Mouse (Mus musculus) limb, embryonic 13.5 days (tissue): ENCODE measurements at regions not wholly inside any gene's neighbourhood (a gene's known extent, or its start where the extent isn't known, plus 50 kb on each side); places are given as distances from the start of the nearest gene placed in this dataset.

Experiments used
- ATAC-seq: fragments of 200-750 bp; cut with Nextera tagmentation; 2 replicates; pipeline ENCODE4 v1.8.0; 2017; ENCODE audit warnings: low read depth, moderate number of reproducible peaks, moderate TSS enrichment; ENCODE audit not compliant: low FRiP score
- H3K27ac ChIP-seq: fragments of 300-500 bp; sonication (generic); 2 replicates; pipeline ENCODE4 v1.5.1; 2015; ENCODE audit warnings: inconsistent platforms, mild to moderate bottlenecking, moderate library complexity
- H3K27me3 ChIP-seq: fragments of 300-500 bp; sonication (generic); 2 replicates; pipeline ENCODE4 v1.6.1; 2015; ENCODE audit warnings: mild to moderate bottlenecking, inconsistent platforms
- H3K36me3 ChIP-seq: fragments of 300-500 bp; sonication (generic); 2 replicates; pipeline ENCODE4 v1.6.1; 2015; ENCODE audit warnings: inconsistent platforms, mild to moderate bottlenecking, moderate library complexity
- H3K4me1 ChIP-seq: fragments of 300-500 bp; sonication (generic); 2 replicates; pipeline ENCODE4 v1.6.1; 2015; ENCODE audit warnings: inconsistent platforms
- H3K4me2 ChIP-seq: fragments of 300-500 bp; sonication (generic); replicated peaks from 2 replicates; pipeline ENCODE4 v1.6.1; 2015; ENCODE audit warnings: inconsistent platforms, mild to moderate bottlenecking, moderate library complexity
- H3K4me3 ChIP-seq: fragments of 300-500 bp; sonication (generic); 2 replicates; pipeline ENCODE4 v1.5.1; 2015; ENCODE audit warnings: moderate library complexity, mild to moderate bottlenecking, inconsistent platforms
- H3K9ac ChIP-seq: fragments of 300-500 bp; sonication (generic); 2 replicates; pipeline ENCODE4 v1.6.1; 2015; ENCODE audit warnings: mild to moderate bottlenecking, inconsistent platforms
- H3K9me3 ChIP-seq: fragments of 300-500 bp; sonication (generic); 2 replicates; pipeline ENCODE4 v1.6.1; 2016; ENCODE audit warnings: inconsistent platforms
- WGBS: fragments of 180-500 bp; shearing (Covaris S2); methylation state at CpG from one replicate; pipeline ENCODE4 v1.1.7; 2015; 5-methylcytosine and 5-hydroxymethylcytosine counted together

DNA sequence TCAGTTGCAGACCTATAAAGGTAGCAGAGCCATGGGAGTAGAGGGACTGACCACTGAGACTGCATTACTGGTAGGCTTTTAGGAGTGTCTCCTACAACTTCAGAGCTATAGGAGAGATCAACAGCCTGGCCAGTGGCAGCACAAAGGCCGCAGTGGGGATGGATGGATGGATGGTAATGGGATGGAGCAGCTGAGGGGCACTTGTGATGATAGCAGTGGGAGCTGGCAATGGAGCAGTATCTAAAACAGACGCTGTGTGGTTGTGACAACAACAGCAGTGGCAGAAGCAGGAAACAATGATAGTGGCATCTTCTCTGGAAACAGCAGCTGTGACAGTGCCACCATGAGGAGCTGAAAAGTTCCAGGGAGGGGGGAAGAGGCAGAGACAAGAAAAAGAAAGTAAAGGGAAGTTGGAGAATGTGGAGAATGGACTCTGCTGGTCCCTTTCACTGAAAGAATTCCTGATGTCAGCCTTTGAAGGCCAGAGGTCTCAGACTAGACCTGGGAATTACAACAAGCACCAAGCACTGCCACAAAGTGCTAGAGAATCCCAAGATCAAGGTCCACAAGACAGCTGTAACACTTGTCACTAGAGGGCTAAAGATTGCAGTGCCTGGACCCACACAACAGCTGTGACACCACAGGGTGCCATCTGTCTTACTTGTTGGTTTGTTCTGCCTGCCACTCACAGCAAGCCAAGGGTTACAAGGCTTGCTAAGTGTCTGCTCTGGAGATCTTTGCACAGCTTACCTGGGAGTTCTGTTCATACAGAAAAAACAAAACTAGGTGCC, 624.1 kb upstream of the Pitx2 start:
- WGBS, result 71% methylated on average over 2 of the region's 2 CpGs
- H3K4me2 ChIP-seq, result no peak overlapping the region

DNA sequence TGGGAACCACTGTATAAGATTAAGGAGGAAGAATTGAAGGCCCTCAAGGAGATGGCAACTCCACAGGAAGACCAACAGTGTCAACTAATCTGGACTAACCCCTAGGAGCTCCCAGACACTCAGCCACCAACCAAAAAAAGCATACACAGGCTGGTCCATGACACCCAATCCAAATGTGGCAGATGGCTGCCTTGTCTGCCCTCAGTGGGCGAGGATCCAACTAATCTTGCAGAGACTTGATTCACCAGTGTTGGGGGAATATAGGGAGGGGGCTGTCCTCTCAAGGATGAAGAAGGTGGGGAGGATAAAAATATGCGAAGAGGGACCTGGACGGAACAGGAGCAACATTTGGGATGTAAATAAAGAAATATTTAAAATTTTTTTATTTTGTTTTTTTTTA, 629.1 kb upstream of the Pitx2 start:
- Histone ChIP-seq H3K9me3 (no peaks in the 10 kb centered on the region), H3K9ac (no peak overlapping the region), H3K4me1 (no peaks in the 10 kb centered on the region), H3K27ac (no peak overlapping the region), H3K4me2 (no peak overlapping the region), H3K27me3 (no peaks in the 10 kb centered on the region), H3K36me3 (no peaks in the 10 kb centered on the region), H3K4me3 (no peak overlapping the region)
- 90% methylated on average over 3 of the region's 3 CpGs for WGBS
- ATAC-seq, result no peak

More for the DNA sequence above, 624.1 kb upstream of the Pitx2 start:
- no peaks in the 10 kb centered on the region for H3K9me3 ChIP-seq
- no peak overlapping the region for H3K9ac ChIP-seq
- H3K27me3 ChIP-seq, result no peaks in the 10 kb centered on the region
- no peaks in the 10 kb centered on the region for H3K36me3 ChIP-seq
- no peaks in the 10 kb centered on the region for H3K4me1 ChIP-seq
- no peak overlapping the region for H3K27ac ChIP-seq
- H3K4me3 ChIP-seq, result no peak overlapping the region
- peak; percentile 48 for ATAC-seq

DNA sequence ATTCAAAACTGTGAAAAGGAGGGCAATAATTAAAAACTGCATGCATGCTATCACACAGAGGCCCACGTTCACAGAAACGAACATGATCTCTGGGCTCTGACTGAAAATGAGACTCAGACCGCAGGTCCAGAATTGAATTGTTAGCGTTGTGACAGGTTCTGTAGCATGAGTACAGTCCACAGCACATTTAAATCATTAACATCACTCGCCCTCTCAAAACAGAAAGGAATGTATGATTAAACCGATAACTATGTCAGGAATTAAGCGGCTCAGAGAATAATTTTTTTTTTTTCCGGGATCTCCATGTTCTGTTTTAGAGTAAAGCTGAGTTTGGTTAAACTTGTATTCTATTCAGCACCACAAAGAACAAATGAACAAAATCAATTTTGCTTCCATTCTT, 634.3 kb upstream of the Pitx2 start:
- Histone ChIP-seq H3K9me3 (no peaks in the 10 kb centered on the region), H3K27ac (no peak overlapping the region), H3K4me3 (no peak overlapping the region), H3K27me3 (no peaks in the 10 kb centered on the region), H3K4me1 (no peaks in the 10 kb centered on the region), H3K36me3 (no peaks in the 10 kb centered on the region), H3K4me2 (no peak overlapping the region), H3K9ac (no peak overlapping the region)
- 64% methylated on average over 8 of the region's 8 CpGs for whole genome bisulfite sequencing
- no peak for ATAC-seq

DNA sequence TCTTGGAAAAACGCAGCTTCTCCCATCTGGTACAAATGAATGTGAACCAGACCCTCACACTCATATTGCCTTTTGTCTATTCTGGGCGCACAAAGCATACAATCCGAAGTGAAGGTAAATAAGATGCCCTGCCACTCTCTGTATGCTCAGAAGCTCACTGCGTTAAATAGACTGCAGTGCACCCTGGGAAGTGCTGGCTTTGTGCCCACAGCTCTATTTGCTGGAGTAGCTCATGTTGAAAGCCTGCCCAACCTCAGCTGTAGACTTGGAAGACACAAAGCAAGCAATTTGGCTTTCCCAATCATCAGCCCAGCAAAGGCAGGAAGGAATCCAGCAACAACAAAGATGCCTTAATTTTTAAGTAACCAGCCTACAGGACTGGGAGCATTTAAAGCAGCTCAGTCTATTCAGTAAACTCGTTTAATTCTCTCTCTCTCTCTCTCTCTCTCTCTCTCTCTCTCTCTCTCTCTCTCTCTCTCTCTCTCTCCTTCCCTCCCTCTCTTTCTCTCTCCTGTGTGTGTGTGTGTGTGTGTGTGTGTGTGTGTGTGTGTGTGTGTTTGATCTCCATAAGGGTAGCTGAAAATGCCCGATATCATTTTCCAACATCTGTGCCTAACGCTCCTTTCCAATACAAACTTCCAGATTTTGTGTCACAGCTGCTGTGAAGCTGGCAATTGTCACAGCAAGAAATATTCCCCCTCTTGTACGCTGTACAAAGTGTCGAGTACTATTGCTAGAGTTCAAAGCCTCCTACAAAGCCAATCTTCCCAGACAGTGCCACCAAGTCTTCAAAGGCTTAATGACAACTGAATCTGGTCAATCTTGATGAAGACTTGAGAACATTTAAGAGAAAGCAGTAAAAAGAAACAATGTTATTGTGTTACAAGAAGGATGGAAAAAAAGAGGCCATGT, 650.5 kb upstream of the Fam241a start:
- H3K4me2 ChIP-seq, result no peak overlapping the region
- H3K9me3 ChIP-seq, result no peaks in the 10 kb centered on the region
- no peaks in the 10 kb centered on the region for H3K36me3 ChIP-seq
- no peak overlapping the region for H3K4me3 ChIP-seq
- H3K27ac ChIP-seq, result no peak overlapping the region
- WGBS, result 56% methylated on average over 9 of the region's 9 CpGs
- no peaks in the 10 kb centered on the region; the same call in 1 of the 2 replicates for H3K4me1 ChIP-seq
- peak; percentile 77; the same call in 1 of the 2 replicates for ATAC-seq
- H3K27me3 ChIP-seq, result no peaks in the 10 kb centered on the region
- H3K9ac ChIP-seq, result no peak overlapping the region

DNA sequence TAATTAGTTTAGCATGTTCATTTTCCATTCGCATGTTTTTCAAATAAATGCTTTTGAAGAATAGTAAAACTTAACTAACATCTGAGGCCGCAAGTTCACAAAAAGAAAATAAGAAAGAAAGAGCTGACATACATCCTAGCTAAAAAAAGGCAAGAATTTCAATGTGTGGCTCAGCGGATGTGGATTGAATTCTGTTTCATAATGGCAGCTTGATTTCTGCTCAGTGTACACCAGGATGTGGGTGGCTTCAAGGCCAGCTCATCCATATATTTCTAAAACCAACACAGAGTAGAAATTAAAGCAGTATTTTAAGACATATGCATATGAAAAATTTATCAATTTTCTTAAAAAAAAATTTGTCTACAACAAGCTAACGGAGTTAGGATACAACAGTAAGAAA, 629.3 kb upstream of the Fam241a start:
- peaks cover 7% of the 10 kb centered on the region; the same call in 1 of the 2 replicates for H3K9me3 ChIP-seq
- peaks cover 3% of the 10 kb centered on the region; the same call in 1 of the 2 replicates for H3K4me1 ChIP-seq
- H3K4me2 ChIP-seq, result no peak overlapping the region
- H3K27me3 ChIP-seq, result peaks cover 3% of the 10 kb centered on the region; the same call in 1 of the 2 replicates
- H3K36me3 ChIP-seq, result no peaks in the 10 kb centered on the region
- H3K4me3 ChIP-seq, result no peak overlapping the region
- no peak overlapping the region for H3K27ac ChIP-seq
- H3K9ac ChIP-seq, result no peak overlapping the region
- no peak for ATAC-seq
- 89% methylated on average over 4 of the region's 4 CpGs for WGBS

DNA sequence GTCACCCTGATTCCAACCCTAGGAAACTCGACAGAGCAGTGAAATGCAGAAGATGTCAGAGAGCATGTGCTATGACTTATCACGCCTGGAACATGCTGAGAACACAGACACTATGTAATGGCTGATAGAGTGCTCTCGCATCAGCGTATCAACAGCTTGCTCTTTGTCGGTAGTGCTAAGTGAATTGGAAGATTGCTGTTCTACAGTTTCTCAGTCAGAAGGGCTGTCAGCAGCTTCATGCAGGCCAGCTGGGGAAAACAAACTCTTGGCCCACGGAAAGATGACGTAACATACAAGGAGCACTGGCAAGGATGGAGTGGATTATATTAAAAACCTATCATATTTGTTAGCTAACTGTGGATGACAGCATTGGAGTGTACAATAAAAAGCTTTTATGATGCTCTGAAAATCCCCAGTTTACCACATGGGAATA, 624.6 kb upstream of the Fam241a start:
- H3K27me3 ChIP-seq, result no peaks in the 10 kb centered on the region
- no peak overlapping the region for H3K27ac ChIP-seq
- H3K4me3 ChIP-seq, result no peak overlapping the region
- H3K4me2 ChIP-seq, result peak overlapping the region; percentile 24
- no peak overlapping the region for H3K9ac ChIP-seq
- H3K9me3 ChIP-seq, result peaks cover 7% of the 10 kb centered on the region; the same call in 1 of the 2 replicates
- peak; percentile 82 for ATAC-seq
- 46% methylated on average over 7 of the region's 7 CpGs for WGBS
- no peaks in the 10 kb centered on the region for H3K36me3 ChIP-seq
- H3K4me1 ChIP-seq, result peaks cover 10% of the 10 kb centered on the region

DNA sequence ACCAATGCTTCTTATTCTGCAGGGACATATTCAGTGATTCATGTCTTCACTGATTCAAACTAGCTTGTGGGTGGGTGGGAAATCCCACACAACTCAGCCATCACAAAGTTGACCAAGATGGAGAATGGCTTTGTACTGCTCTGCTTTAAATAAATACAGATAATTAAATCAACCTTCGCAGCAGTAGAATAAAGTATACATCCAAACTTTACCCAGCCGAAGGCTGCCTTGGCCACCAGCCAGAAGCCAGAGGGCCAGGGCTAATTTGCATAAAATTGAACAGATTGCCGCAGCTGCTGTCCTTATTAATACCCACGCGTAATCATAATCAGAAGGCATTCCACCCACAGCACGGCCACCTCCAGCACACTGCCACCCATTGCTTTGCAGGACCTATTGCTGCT, 623.8 kb upstream of the Fam241a start:
- Histone ChIP-seq H3K4me3 (no peak overlapping the region), H3K27ac (no peak overlapping the region)

DNA sequence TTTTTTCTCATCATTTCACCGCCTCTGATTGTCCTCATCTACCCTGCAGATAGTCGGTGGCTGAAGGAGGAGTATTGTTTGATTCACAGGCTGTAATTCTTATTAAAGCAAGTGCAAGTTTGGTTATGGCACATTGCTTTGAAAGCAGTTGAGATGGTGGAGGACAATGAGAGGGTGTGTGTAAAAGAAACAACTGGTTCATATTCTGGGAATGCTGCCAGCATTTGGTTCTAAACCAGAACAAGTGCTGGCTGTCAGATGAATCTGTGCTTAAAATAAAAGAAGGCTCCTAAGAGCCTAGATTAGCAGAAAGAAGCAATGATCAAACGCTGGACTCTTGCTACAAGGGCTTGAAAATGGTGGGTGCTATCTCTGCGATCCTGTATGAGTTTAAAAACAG, 622.7 kb upstream of the Fam241a start:
- H3K27me3 ChIP-seq, result peaks cover 7% of the 10 kb centered on the region; the same call in 1 of the 2 replicates
- H3K36me3 ChIP-seq, result no peaks in the 10 kb centered on the region
- H3K4me3 ChIP-seq, result no peak overlapping the region
- no peak for ATAC-seq
- no peak overlapping the region for H3K9ac ChIP-seq
- peaks cover 7% of the 10 kb centered on the region; the same call in 1 of the 2 replicates for H3K9me3 ChIP-seq
- H3K27ac ChIP-seq, result no peak overlapping the region
- 75% methylated on average over 4 of the region's 4 CpGs for WGBS
- peaks cover 10% of the 10 kb centered on the region for H3K4me1 ChIP-seq
- no peak overlapping the region for H3K4me2 ChIP-seq

More for the DNA sequence above, 623.8 kb upstream of the Fam241a start:
- ATAC-seq, result peak; percentile 38; the same call in 1 of the 2 replicates
- WGBS, result 48% methylated on average over 6 of the region's 6 CpGs
- peaks cover 5% of the 10 kb centered on the region; the same call in 1 of the 2 replicates for H3K27me3 ChIP-seq
- peak overlapping the region; percentile 24; the same call in 1 of the 2 replicates for H3K4me2 ChIP-seq
- H3K4me1 ChIP-seq, result peaks cover 10% of the 10 kb centered on the region
- H3K36me3 ChIP-seq, result no peaks in the 10 kb centered on the region
- no peak overlapping the region for H3K9ac ChIP-seq
- peaks cover 7% of the 10 kb centered on the region; the same call in 1 of the 2 replicates for H3K9me3 ChIP-seq

DNA sequence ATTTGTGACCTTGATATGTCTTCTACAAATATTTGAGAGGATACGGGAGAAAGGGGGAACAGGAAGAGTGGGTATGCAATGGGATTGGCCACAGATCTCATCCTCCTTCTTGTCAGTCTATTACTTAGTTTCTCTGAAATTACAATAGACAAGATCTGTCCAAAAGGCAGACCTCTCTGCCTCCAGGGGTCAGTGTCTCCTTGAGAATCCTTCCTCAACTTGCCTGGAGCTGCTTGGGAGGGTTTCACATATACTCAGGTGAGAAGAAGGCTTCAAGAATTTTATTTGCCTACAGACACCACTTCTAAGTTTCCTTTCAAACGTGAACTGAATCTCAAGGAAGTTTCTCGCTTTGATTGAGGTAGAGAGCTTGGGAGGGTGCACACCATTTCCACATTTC, 575.0 kb upstream of the Fam241a start:
- no peaks in the 10 kb centered on the region for H3K9me3 ChIP-seq
- H3K36me3 ChIP-seq, result no peaks in the 10 kb centered on the region
- no peak overlapping the region for H3K27ac ChIP-seq
- WGBS, result 42% methylated on average over 3 of the region's 3 CpGs
- no peak overlapping the region for H3K9ac ChIP-seq
- no peak; the same call in 1 of the 2 replicates for ATAC-seq
- no peaks in the 10 kb centered on the region for H3K4me1 ChIP-seq
- H3K27me3 ChIP-seq, result no peaks in the 10 kb centered on the region; the same call in 1 of the 2 replicates
- no peak overlapping the region for H3K4me2 ChIP-seq
- H3K4me3 ChIP-seq, result no peak overlapping the region

DNA sequence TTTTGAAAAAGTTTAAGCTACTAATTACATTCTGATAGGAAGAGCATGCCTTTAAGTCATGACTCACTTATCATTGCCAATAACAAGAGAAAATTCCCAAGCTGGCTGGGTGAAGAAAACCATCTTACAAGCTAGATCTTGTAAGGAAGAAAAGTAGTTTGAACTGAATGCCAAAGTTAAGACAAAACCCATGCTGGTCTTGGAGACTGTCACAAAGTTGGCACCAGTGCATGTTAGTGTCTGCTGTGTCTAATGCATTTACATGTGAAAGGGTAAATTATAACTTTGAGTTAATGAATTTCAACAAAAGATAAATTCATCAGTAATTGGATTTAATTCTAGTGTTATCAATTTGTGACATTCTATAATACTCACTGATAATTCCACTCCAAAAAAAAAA, 533.6 kb upstream of the Fam241a start:
- Histone ChIP-seq H3K27me3 (no peaks in the 10 kb centered on the region), H3K4me3 (no peak overlapping the region), H3K27ac (no peak overlapping the region), H3K4me2 (no peak overlapping the region), H3K9ac (no peak overlapping the region), H3K36me3 (no peaks in the 10 kb centered on the region), H3K9me3 (no peaks in the 10 kb centered on the region), H3K4me1 (no peaks in the 10 kb centered on the region)
- ATAC-seq, result no peak

DNA sequence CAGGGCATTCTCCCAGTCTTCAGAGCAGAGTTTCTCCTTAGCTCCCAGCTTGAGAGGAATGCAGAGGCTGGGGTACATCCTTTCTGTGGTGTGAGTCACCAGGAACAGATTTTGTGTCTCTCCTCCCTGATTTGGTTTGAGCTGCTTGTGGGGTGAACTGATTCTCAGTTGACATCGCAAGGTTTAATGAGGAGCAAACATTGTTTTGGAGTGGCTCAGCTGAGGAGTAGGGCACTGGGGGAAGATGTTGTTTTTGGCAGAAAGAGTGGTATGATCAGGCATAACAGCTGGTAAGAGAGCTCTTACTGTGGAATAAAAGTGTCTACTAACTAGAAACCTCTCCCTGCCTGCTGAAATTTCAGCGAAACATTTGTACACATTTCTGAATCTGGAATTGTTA, 519.4 kb upstream of the Fam241a start:
- Histone ChIP-seq H3K9me3 (no peaks in the 10 kb centered on the region), H3K4me3 (no peak overlapping the region), H3K9ac (no peak overlapping the region), H3K4me1 (no peaks in the 10 kb centered on the region), H3K27ac (no peak overlapping the region), H3K27me3 (no peaks in the 10 kb centered on the region), H3K36me3 (no peaks in the 10 kb centered on the region), H3K4me2 (no peak overlapping the region)
- 73% methylated on average over 2 of the region's 2 CpGs for WGBS
- no peak for ATAC-seq

DNA sequence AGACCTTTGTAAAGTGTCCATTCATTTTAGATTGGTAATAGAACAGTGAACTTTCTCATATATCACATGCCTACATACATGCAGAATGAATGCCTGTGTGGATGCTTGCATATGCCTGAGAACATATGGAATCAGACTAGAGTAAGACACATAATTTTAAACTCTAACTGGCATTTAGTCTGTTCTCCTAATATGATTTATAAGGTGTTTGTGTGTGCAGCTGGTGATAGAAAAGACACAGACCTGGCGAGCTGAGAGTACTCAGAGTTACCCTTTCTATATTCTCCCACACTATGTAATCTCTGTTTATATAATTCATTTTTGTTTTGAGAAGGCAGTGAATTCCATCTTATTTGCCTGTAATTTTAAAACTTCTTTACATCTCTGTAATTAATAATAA, 517.4 kb upstream of the Fam241a start:
- no peaks in the 10 kb centered on the region for H3K27me3 ChIP-seq
- no peak for ATAC-seq
- WGBS, result 48% methylated on average over 1 of the region's 1 CpGs

More for the DNA sequence above, 517.4 kb upstream of the Fam241a start:
- no peaks in the 10 kb centered on the region for H3K9me3 ChIP-seq
- no peak overlapping the region for H3K4me2 ChIP-seq
- no peak overlapping the region for H3K27ac ChIP-seq
- H3K4me1 ChIP-seq, result no peaks in the 10 kb centered on the region
- no peak overlapping the region for H3K4me3 ChIP-seq
- no peaks in the 10 kb centered on the region for H3K36me3 ChIP-seq
- H3K9ac ChIP-seq, result no peak overlapping the region
